Mouse (Mus musculus): Measurements from ENCODE around the gene Cntfr.
"Not testable (repeated sequence)": the region's sequence is repeated elsewhere in the genome, so short reads cannot be mapped to it uniquely, and the experiment has no call there.

The Cntfr gene

GRCm38 (mm10) chr4:41711705-41712375 is 15.0 kb upstream of the Cntfr start:
- no peak for DNase-seq (ENCODE audit: extremely low read depth, insufficient read length, low spot score)

DNA sequence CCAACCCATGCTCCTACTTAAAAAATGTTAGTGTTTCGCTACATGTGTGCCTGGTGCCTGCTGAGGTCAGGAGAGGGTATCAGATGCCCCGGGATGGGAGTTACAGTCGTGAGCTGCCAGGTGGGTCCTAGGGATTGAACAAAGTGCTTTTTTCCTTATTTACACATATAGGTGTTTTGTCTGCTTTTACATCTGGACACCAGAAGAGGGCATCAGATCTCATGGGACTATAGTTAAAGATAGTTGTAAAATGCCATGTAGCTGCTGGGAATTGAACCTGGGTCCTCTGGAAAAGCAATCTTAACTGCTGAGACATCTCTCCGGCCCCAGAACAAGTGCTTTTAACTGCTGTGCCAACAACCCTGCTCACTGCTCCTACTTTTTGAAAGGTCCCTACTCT is 13.3 kb upstream of the Cntfr start:
- DNase-seq (ENCODE audit: extremely low read depth, insufficient read length, low spot score): no peak

- DNase-seq (ENCODE audit: extremely low read depth, insufficient read length, low spot score): no peak
These were observed 11.4 kb upstream of the Cntfr start for GRCm38 (mm10) chr4:41708192-41708745.

GRCm38 (mm10) chr4:41707011-41707535 is 10.2 kb upstream of the Cntfr start:
- no peak for DNase-seq (ENCODE audit: extremely low read depth, insufficient read length, low spot score)

- no peak for DNase-seq (ENCODE audit: extremely low read depth, insufficient read length, low spot score)
These were observed 9.2 kb upstream of the Cntfr start for GRCm38 (mm10) chr4:41705922-41706754.

- DNase-seq (ENCODE audit: extremely low read depth, insufficient read length, low spot score): no peak
These were observed 7.8 kb upstream of the Cntfr start for GRCm38 (mm10) chr4:41704651-41705050.

DNA sequence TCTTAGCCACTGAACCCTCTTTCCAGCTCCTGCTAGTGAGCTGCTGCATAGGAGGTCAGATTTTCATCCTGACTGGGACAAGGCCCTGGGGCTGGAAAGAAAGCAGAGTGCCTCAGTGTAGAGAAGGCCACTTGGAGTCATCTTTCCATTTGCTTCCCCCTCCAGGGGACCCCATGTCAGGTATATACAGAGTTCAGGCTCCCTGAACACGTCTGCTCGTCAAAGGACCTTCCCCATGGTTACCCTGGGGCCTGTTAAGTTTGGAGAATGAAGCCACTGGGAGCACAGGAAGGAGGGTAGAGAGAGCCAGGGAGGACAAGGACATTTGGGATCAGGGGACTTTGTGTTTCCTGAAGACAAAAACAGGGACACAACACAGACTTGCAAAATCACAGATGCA is 5.3 kb upstream of the Cntfr start:
- not testable (repeated sequence) for DNase-seq (ENCODE audit: extremely low read depth, insufficient read length, low spot score)

DNA sequence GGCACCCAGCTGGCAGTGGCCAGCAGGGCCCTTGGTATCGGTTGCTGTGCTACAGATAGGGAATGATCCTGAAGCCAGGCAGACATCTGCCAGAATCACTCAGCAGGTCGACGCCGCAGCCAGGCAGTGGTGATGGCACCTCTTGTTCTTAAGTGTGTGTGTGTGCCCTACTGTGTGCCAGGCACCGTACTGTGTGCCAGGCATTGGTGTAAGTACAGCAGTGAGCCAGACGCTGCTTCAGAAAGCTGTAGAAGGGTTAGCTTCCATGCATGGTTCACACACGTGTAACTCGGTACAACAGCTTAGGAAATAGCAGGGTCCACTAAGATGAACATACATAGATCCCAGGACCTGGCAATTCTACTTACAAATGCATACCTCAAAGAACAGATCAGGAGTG is 3.3 kb upstream of the Cntfr start:
- not testable (repeated sequence) for DNase-seq (ENCODE audit: extremely low read depth, insufficient read length, low spot score)

DNA sequence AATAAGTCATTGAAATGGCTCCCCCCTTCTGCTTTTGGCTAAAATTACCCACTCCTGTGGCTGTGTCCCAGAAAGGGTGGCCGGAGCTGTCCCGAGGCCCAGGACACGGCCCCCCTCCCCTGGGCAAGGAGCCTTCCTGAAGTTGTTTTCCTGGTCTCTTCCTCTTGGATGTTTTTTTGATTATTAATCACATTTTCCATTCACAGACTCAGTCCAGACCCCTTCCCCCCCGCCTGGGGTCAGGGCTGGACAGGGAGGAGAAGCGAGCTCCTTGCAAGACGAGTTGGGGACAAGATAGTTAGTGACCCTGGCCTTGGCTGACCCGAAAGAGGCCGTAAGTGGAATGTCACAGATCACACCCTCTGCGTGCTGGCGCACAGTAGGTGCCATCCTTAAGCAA is 2.9 kb upstream of the Cntfr start, which contains the start of gene Il11ra1:
Gene Il11ra1, plus strand, starts transcription at position 207 of the 400 bp plus-strand sequence.
- DNase-seq (ENCODE audit: extremely low read depth, insufficient read length, low spot score): not testable (repeated sequence)

- DNase-seq (ENCODE audit: extremely low read depth, insufficient read length, low spot score): not testable (repeated sequence)
These were observed 1.6 kb upstream of the Cntfr start for GRCm38 (mm10) chr4:41698421-41699016.

DNA sequence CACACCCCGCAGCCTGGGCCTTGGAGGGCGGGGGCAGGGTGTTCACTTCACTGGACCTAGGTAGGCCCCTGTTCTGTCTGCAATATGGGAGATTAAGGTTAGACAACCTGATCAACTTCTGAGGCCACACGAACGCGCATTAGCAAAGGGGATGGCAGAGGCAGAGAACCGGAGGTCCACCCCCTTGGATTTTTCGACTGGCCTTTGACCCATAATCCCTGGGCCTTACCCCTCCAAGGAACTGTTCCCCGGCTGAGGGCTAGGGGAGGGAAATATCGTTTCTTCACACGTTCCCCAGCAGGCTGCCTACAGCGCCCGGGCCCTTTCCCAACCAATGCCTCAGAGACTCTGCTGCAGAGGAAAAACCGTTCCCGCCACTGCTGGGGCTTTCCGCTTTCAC is 437 bp downstream of the Cntfr start:
- DNase-seq (ENCODE audit: extremely low read depth, insufficient read length, low spot score): not testable (repeated sequence)

GRCm38 (mm10) chr4:41695800-41696199 is 1.1 kb downstream of the Cntfr start:
- not testable (repeated sequence) for DNase-seq (ENCODE audit: extremely low read depth, insufficient read length, low spot score)

- not testable (repeated sequence) for DNase-seq (ENCODE audit: extremely low read depth, insufficient read length, low spot score)
These were observed 3.4 kb downstream of the Cntfr start for GRCm38 (mm10) chr4:41693511-41693910.

DNA sequence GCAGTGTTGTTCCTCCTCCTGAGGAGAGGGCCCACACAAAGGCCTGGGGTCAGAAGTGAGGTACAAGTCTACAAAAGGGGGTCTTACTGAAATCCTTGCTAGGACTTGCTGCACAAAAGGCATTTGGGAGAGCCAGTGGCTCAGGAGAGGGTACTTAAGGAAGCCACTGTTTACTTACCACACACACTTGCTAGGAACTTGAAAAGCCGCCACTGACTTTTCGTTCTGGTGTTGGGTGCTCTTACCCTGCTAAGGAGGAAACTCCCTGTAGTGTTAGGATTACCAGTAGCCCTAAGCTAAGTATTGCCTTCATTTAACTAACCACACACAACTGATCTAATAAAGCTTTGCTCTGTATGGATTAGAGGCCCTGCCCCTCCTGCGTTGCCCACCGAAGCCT is 6.9 kb downstream of the Cntfr start:
- DNase-seq (ENCODE audit: extremely low read depth, insufficient read length, low spot score): not testable (repeated sequence)

DNA sequence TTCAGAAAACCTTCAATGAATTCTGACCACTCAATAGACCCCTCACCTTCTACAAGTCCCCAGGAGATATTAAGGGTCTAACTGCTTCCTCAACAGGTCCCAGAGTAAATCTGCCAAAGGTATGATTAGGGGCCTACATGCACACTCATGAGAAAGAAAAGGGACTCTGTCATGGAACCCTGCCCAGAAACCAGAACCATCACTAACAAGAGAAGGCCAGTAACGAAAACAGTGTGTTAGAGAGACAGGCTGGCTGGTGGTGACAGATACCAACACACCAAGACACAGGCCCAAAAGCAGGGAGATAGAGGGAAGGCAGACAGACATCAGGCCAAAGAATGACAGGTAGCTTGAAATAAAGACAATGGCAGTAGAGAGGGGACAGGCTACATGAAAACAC is 8.3 kb downstream of the Cntfr start:
- not testable (repeated sequence) for DNase-seq (ENCODE audit: extremely low read depth, insufficient read length, low spot score)

DNA sequence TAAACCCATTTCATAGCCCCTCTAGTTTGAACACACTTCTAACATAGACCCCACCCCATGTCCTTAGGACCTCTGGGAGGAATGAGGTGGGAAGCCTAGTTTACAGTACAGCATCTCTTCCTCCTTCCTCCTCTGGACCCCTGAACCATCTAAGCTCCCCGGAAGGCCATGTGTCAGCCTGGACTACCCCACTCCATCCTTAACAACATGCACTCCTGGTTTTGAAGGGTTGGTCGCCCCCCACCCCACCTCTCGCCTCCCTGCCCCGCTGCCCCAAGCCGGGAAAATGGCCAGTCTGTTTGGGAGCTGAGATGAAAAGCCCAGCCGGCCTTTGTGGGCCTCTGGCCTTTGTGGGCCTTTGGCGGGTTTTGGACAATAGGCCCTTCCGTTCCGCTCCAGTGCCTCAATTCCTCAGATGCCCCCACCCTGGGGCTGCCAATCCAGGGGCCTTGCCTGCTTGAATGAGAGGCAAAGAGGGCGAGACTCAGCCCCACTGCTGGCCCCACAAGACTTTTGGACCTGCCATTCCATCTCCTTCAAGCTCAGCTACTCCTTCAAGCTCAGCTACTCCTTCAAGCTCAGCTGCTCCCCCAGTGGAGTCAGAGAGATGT is 10.9 kb downstream of the Cntfr start:
- not testable (repeated sequence) for DNase-seq (ENCODE audit: extremely low read depth, insufficient read length, low spot score)

GRCm38 (mm10) chr4:41684931-41685453 is 11.9 kb downstream of the Cntfr start:
- DNase-seq (ENCODE audit: extremely low read depth, insufficient read length, low spot score): not testable (repeated sequence)

DNA sequence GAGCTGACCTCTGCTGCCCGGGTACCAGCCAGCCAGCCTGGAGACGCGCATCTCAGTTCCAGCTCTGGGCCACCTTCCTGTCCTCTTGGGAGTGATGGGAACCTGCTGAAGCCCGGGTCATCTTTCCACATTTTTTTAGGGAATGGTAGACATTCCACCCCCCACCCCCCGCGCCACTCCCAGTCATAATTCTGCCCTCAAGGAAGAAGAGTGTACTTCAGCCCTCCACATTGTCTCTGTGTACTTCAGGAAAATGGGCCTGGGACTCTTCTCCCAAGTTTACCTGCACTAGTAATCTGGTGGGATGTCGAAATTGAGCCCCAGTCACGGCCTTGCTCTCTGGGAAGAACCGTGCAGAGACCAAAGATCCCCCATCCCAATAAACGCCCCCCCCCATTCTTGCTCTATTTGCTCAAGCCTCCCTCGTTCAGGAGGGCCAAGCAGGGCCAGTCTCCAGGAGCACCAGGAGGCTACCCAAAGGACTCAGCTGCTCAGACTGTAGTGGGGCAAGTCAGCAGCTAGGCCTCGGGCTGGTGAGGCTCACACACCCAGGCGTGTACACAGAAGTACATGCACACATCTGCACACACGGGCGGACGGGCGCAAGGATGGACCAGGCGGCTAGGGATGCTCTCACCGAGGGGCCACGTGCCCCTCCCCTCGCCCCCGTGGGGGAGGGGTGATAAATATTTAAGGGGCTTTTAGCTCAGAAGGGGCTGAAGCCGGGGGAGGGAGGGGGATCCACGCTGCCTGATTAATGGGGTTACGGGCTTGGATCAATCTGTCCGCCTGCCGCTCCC is 12.6 kb downstream of the Cntfr start:
- DNase-seq (ENCODE audit: extremely low read depth, insufficient read length, low spot score): not testable (repeated sequence)

- not testable (repeated sequence) for DNase-seq (ENCODE audit: extremely low read depth, insufficient read length, low spot score)
These were observed 13.6 kb downstream of the Cntfr start for GRCm38 (mm10) chr4:41683303-41683702.
